Mouse (Mus musculus): ENCODE results near the gene B4galnt1. TPM values are rescaled to one million over a fixed set of nuclear protein-coding genes. Genes with fewer than 3 reads are reported as not detected.

The B4galnt1 gene
- polyA plus RNA-seq (2015; fragmentation: Nextera tagmentation; extraction: Ambion mirVana): 12.3 and 12.4 TPM in 2 replicates

DNA sequence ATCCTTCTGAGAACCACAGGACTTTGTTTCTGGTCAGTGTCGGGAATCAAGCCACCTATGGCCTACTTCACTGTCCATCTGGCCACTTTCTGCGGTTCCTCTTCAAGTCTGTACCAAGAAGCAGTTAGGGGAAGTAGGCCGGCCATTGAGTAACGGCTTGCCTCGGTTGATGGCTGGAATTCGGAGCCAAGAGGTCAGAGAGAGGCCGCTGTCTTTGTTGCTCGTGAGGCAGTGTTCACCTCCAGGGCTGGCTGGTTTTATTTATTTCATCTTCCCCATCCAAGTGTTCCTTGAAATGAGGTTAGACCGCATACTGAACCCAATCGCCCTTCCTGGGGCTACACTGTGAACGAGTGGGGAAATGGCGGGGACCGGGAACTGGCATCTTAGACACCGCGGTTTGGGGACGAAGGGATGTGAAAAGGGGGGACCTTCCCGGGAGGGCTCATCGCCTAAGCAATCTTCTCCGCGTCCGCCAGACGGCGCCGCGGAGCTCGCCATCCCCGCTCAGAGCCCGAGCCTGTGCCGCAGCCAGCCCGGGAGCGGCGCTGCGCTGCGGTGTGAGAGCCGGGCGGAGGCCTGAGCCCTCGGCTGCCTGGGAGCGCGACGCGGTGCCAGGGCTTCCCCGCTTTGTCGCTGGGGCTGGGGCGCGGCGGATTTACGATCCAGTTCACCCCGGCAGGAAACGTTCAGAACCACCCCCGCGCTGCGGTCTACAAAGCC lies at the start of gene B4galnt1:
Gene B4galnt1 (plus strand): TSS at position 595 of the 723 bp plus-strand sequence.
- WGBS: 3% methylated on average over 52 of the region's 52 CpGs
- H3K9me3 ChIP-seq: no peaks in the 10 kb centered on the region
- peak within 1 kb of the TSS; percentile 61 for H3K4me3 ChIP-seq
- H3K9ac ChIP-seq: peak within 1 kb of the TSS; percentile 65
- no peaks in the 10 kb centered on the region for H3K36me3 ChIP-seq
- H3K27ac ChIP-seq: no peak within 1 kb of the TSS
- peak within 1 kb of the TSS; percentile 100 for H3K4me2 ChIP-seq
- ATAC-seq (ENCODE audit: insufficient number of reproducible peaks, low FRiP score, low TSS enrichment, low read depth): peak; percentile 74
- peaks cover 53% of the 10 kb centered on the region for H3K27me3 ChIP-seq
- peaks cover 25% of the 10 kb centered on the region for H3K4me1 ChIP-seq

DNA sequence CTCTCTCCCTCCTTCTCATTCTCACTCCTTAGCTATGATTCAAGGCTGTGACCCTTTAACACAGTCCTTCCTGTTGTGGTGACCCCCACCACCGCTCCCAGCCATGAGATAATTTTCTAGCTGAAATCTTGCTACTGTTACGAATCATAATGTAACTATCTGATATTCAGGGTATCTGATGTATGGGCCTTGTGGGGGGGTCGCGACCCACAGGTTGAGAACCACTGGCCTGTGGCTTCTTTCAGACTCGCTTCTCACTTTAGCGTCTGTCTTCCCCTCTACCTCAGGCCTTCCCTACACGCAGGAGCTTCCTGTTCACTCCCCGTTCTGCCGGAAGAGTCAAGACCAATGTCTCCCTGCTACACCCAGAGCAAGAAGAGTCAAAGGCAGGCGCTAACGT lies 46.6 kb upstream of the B4galnt1 start:
- no peak for ATAC-seq (ENCODE audit: insufficient number of reproducible peaks, low FRiP score, low TSS enrichment, low read depth)
- no peak overlapping the region for H3K4me2 ChIP-seq
- H3K4me1 ChIP-seq: peaks cover 22% of the 10 kb centered on the region
- WGBS: 88% methylated on average over 11 of the region's 11 CpGs
- H3K9me3 ChIP-seq: no peaks in the 10 kb centered on the region
- H3K36me3 ChIP-seq: peaks cover 44% of the 10 kb centered on the region
- H3K4me3 ChIP-seq: no peak overlapping the region
- H3K27me3 ChIP-seq: no peaks in the 10 kb centered on the region
- no peak overlapping the region for H3K27ac ChIP-seq
- no peak overlapping the region for H3K9ac ChIP-seq

DNA sequence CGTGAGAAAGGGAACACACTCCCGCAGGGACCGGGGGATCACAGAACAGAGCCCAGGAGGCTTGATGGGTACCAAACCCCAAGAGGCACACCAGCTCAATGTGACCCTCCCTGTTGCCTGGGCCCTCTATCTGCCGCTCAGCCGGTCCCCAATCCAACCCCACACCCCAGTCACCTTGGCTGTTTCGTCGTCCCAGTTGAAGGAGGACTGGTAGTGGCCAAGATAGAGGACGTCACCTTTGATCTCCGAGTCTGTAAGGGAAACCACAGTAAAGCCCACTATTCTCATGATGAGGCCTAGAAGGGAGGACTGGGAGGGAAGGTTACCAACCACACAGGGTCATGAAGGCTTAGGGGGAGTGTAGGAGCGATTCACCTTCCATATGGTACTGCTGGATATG lies 45.8 kb upstream of the B4galnt1 start:
- Histone ChIP-seq H3K9me3 (no peaks in the 10 kb centered on the region), H3K4me3 (no peak overlapping the region), H3K36me3 (peaks cover 44% of the 10 kb centered on the region), H3K4me1 (peaks cover 22% of the 10 kb centered on the region), H3K9ac (no peak overlapping the region), H3K27ac (no peak overlapping the region), H3K4me2 (no peak overlapping the region), H3K27me3 (no peaks in the 10 kb centered on the region)
- no peak for ATAC-seq (ENCODE audit: insufficient number of reproducible peaks, low FRiP score, low TSS enrichment, low read depth)
- WGBS: 91% methylated on average over 10 of the region's 10 CpGs

DNA sequence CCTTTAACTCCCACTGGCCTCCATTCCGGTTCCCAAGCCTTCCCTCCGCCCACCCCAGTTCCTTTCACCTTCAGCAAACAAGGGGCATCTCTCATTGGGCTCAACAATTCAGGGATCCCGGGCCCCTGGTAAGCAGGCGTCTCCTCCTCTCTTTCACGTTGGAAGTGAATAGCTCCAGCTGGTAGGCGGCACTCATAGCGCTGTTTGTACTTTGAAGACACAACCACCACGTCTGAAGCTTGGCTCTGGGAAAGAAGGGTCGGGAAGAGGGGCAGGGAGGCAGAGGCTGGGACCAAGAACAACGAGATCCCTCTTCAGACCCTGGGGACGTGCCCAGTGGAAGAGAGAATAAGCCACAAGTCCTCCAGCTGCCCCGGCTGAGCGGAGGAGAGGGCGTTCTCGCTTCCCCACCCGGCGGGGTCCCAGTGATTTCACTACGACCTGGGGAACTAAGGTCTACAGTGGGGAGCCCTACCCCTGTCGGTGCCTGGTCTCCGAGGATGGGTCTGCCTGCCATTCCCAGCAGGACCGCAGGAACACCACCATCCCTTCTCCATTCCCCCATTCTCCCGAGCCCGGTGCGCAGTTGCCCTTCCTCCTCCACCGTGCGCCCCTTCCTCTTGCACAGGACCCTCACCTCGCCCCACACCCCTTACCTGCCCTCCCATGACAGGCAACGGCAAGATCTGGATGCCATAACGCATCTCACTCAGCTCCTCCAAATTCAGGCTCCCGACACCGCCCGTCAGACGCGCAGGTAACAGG lies 44.5 kb upstream of the B4galnt1 start:
- Histone ChIP-seq H3K27me3 (no peaks in the 10 kb centered on the region), H3K9ac (peak overlapping the region; percentile 82), H3K9me3 (no peaks in the 10 kb centered on the region), H3K4me2 (peak overlapping the region; percentile 97), H3K27ac (no peak overlapping the region), H3K4me3 (peak overlapping the region; percentile 95), H3K4me1 (peaks cover 22% of the 10 kb centered on the region), H3K36me3 (peaks cover 37% of the 10 kb centered on the region)
- ATAC-seq (ENCODE audit: insufficient number of reproducible peaks, low FRiP score, low TSS enrichment, low read depth): no peak
- WGBS: 3% methylated on average over 34 of the region's 34 CpGs

DNA sequence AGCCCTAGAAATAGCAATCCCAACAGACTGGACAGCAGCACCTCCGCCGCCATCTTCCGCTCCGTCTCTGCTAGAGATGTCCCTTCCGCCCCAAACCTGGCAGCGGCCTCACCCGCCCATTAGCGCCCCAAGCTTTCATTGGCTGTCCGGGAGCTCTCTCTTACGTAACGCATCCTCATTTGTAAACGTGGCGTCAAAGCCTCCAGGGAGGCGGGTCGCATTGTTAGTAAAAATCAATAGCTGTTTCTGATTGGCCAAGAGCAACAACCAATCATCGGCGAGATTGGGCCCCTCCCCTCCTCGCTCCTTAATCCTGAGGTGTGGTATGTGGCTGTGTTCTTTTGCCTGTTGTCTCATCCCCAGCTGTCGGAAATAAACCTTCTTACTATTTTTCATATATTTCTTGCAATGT lies 44.0 kb upstream of the B4galnt1 start, which contains the start of gene Os9:
Gene Os9 (minus strand): TSS at position 66 of the 412 bp plus-strand sequence.
- 0% methylated on average over 19 of the region's 19 CpGs for WGBS
- ATAC-seq (ENCODE audit: insufficient number of reproducible peaks, low FRiP score, low TSS enrichment, low read depth): peak; percentile 95
- Histone ChIP-seq H3K4me3 (peak within 1 kb of the TSS; percentile 95), H3K27me3 (no peaks in the 10 kb centered on the region), H3K9me3 (no peaks in the 10 kb centered on the region), H3K9ac (peak within 1 kb of the TSS; percentile 82), H3K4me1 (peaks cover 22% of the 10 kb centered on the region), H3K4me2 (peak within 1 kb of the TSS; percentile 97), H3K36me3 (peaks cover 32% of the 10 kb centered on the region), H3K27ac (no peak within 1 kb of the TSS)

DNA sequence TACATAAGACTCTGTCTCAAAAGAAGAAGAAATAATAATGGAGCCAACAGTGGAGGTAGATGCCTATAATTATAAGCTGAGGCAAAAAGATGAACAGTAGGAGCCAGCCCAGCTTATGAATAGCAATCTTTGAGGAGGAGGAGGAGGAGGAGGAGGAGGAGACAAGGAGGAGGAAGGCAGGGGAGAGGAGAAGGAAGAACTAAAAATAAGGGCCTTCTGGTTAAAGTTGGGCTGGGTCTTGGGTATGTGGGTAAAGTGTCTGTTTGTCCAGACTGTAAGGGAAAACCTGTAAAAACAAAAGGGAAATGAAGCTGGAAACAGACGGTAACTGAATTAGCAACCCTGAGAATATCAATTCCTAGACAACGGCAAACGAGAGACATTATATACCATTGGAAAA lies 43.0 kb upstream of the B4galnt1 start:
- H3K9me3 ChIP-seq: no peaks in the 10 kb centered on the region
- no peak overlapping the region for H3K4me3 ChIP-seq
- peaks cover 24% of the 10 kb centered on the region for H3K36me3 ChIP-seq
- H3K27me3 ChIP-seq: no peaks in the 10 kb centered on the region
- WGBS: 83% methylated on average over 3 of the region's 3 CpGs
- ATAC-seq (ENCODE audit: insufficient number of reproducible peaks, low FRiP score, low TSS enrichment, low read depth): no peak
- peaks cover 22% of the 10 kb centered on the region for H3K4me1 ChIP-seq
- no peak overlapping the region for H3K27ac ChIP-seq
- H3K9ac ChIP-seq: no peak overlapping the region
- H3K4me2 ChIP-seq: no peak overlapping the region

DNA sequence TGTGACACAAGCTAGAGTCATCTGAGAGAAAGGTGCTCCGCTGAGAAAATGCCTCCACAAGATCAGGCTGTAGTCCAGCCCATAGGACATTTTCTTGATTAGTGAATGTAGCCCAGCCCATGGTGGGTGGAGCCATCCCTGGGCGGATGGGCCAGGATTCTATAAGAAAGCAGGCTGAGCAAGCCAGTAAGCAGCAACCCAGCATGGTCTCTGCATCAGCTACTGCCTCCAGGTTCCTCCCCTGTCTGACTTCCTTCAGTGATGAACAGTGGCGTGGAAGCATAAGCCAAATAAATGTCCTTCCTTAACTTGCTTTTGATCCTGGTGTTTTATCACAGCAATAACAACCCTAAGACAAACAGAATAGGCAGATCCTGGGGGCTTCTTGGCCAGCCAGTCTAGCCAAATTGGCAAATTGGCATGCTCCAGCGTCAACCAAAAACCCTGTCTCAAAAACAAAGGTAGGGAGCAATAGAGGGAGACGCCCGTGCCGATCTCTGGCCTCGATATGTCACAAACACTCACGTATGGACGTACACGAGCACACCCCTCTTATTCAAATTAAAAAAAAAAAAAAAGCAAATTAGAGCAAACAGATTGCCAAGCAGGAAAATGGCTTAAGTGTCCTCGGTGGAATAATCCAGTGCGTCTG lies 42.1 kb upstream of the B4galnt1 start:
- Histone ChIP-seq H3K4me1 (peaks cover 22% of the 10 kb centered on the region), H3K4me2 (peak overlapping the region; percentile 41), H3K27ac (no peak overlapping the region), H3K9ac (no peak overlapping the region), H3K4me3 (peak overlapping the region; percentile 20), H3K9me3 (no peaks in the 10 kb centered on the region), H3K27me3 (no peaks in the 10 kb centered on the region), H3K36me3 (peaks cover 16% of the 10 kb centered on the region)
- 9% methylated on average over 13 of the region's 13 CpGs for WGBS
- ATAC-seq (ENCODE audit: insufficient number of reproducible peaks, low FRiP score, low TSS enrichment, low read depth): no peak

DNA sequence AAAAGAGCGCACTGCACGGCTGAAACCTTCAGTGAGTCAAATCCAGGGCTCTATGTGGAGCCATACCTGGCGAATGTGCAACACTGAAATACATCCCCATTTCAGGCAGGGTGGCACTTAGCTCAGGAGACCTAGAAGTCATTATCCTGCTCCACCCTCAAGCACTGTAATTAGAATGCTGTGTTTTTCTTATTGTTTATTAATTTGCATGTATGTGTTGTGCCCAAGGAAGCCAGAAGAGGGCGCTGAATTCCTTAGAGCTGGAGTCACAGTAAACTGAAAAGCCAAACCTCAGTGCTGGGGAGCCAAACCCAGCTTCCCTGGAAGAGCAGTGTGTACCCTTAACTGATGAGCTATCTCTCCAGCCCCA lies 41.6 kb upstream of the B4galnt1 start:
- Histone ChIP-seq H3K4me2 (peak overlapping the region; percentile 41), H3K36me3 (peaks cover 11% of the 10 kb centered on the region), H3K9ac (no peak overlapping the region), H3K27me3 (no peaks in the 10 kb centered on the region), H3K27ac (no peak overlapping the region), H3K4me3 (peak overlapping the region; percentile 20; the same call in 1 of the 2 replicates), H3K4me1 (peaks cover 22% of the 10 kb centered on the region), H3K9me3 (no peaks in the 10 kb centered on the region)
- 10% methylated on average over 4 of the region's 4 CpGs for WGBS
- no peak for ATAC-seq (ENCODE audit: insufficient number of reproducible peaks, low FRiP score, low TSS enrichment, low read depth)

DNA sequence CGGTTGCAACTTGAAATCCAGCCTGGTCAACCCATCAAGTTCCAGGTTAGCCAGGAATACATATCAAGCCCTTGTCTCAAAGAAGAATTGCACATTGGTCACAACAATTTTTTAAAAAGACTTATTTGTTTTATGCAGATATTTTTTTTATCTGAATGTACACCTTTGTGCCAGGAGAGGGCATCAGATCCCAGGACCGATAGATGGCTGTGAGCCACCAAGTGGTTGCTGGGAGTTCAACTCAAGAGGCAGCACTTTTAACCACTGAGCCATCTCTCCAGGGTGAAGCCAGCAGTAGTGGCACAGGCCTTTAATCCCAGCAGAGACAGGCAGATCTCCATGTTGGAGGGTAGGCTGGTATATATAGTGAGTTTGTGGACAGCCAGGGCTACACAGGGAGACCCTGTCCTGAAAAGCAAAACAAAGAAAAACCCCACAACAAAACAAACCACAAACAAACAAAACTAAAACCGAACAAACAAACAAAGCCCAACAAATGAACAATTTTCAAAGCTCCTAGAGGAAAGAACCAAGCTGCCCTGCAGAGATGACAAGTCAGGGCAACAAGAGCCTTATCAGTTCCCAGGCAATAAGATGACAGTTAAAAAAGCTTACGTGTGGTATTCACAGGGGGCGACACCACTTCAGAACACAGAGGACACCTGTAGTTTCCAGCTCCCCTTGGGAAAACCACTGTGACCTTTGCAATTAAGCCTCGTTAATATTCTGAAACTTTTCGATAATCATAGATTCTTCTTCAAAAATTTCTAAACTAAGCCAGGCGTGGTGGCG lies 39.6 kb upstream of the B4galnt1 start:
- no peak for ATAC-seq (ENCODE audit: insufficient number of reproducible peaks, low FRiP score, low TSS enrichment, low read depth)

DNA sequence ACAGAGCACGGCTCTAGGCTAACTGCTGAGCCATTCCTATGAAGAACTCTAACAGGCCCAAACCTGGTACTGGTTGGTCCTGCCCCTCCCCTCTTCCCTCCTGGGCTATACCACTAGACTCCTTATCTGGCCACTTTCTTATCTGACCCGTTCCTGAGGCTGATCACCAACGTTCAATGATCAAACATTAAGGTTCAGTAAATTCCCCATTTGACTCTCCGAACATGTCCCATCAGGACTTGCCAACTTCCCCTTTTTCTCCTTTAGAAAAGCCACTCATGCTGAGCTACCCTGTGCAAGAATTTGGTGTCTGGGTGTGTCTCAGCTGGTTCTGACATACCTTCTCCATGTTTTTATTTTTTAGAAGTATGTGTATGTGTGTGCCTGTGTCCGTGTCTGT lies 38.4 kb upstream of the B4galnt1 start:
- H3K4me1 ChIP-seq: peaks cover 10% of the 10 kb centered on the region
- no peak overlapping the region for H3K9ac ChIP-seq
- H3K36me3 ChIP-seq: no peaks in the 10 kb centered on the region
- WGBS: 75% methylated on average over 5 of the region's 5 CpGs
- H3K9me3 ChIP-seq: no peaks in the 10 kb centered on the region
- no peak overlapping the region for H3K4me2 ChIP-seq
- H3K4me3 ChIP-seq: no peak overlapping the region
- H3K27me3 ChIP-seq: no peaks in the 10 kb centered on the region
- ATAC-seq (ENCODE audit: insufficient number of reproducible peaks, low FRiP score, low TSS enrichment, low read depth): no peak
- H3K27ac ChIP-seq: no peak overlapping the region

More for the DNA sequence above, 39.6 kb upstream of the B4galnt1 start:
- Histone ChIP-seq H3K9ac (no peak overlapping the region), H3K4me1 (peaks cover 14% of the 10 kb centered on the region), H3K9me3 (no peaks in the 10 kb centered on the region), H3K27ac (no peak overlapping the region), H3K27me3 (no peaks in the 10 kb centered on the region), H3K4me3 (no peak overlapping the region), H3K36me3 (no peaks in the 10 kb centered on the region), H3K4me2 (no peak overlapping the region)
- 73% methylated on average over 9 of the region's 9 CpGs for WGBS

DNA sequence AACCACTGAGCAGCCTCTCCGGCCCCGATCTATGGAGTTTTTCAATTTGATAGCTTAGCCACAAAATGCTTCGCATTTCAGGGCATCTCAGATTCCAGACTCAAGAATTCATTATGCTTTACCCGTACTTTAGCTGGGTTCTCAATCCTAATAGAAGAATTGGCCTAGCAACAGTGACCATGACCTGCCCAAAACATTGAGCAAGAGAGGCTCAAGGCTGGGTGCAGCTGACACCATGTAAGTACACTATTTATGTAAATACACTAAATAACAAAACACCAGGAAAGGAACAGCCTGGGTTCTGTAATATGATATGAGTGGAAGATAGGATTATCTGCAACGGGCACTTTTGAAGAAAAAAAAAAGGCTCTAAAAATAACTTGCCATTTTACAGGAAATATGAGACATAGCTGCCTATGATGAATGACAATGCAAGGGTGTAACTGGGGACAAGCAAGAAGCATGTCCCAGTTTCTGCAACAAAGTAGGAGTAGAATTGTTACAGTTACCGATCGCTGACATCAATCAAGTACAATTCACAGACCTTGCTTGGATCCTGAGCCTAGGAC lies 37.2 kb upstream of the B4galnt1 start:
- WGBS: 69% methylated on average over 7 of the region's 7 CpGs
- Histone ChIP-seq H3K4me2 (no peak overlapping the region), H3K9ac (no peak overlapping the region), H3K4me3 (no peak overlapping the region), H3K27ac (no peak overlapping the region), H3K9me3 (no peaks in the 10 kb centered on the region), H3K4me1 (peaks cover 7% of the 10 kb centered on the region), H3K36me3 (no peaks in the 10 kb centered on the region), H3K27me3 (no peaks in the 10 kb centered on the region)
- ATAC-seq (ENCODE audit: insufficient number of reproducible peaks, low FRiP score, low TSS enrichment, low read depth): no peak

Measured in limb, embryonic 15.5 days (tissue).